In the genomic region with DNA sequence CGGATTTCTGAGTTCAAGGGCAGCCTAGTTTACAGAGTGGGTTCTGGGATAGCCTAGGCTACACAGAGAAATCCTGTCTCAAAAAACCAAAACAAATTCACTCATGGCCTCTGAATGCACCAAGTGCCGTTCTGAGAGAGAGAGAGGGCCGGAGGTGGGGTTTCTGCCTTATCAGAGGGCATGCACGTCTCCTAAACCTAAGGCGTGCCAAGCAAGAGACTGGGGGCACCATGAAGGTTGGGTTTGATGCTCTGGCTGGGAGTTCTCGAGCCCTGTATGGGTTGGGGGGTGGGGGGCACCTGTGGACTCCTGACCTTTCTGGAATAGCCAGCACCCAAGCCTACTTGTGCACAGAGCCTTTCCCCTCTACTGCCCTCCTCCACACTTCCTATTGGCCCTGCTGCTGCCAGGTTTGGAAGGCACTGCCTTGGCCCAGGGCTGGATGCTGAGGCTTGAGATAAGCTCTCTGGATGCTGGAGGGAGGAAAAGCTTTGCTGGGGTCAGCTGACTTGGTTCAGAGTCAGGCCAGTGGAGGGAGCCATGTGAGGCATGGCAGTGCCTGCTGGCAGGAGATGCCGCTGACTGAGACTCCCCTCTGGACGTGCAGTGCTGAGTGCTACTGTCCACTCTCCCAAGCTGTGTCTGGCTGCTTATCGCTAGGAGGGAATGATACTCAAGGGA, we compare ENCODE assay signal across 9 mouse cellular contexts. TPM values are rescaled to one million over a fixed set of nuclear protein-coding genes. Genes with fewer than 3 reads are reported as not detected.
A peak's percentile ranks its signal among the peaks of the same experiment; 100 is the strongest.
DNase-seq lines count a peak whose midpoint lies in the region; TF ChIP-seq lines count a peak whose summit lies in the region.
"Had no signal": no experiment of that assay in that cellular context is flagged by ENCODE, and none has a peak within 500 bp of the region (broad histone marks: within the 10 kb centered on the region; RNA-seq: fewer than 3 reads in every experiment).

No protein-coding gene starts in this region.

- H3K27me3 ChIP-seq in myocyte (ENCODE audit: control insufficient read depth, insufficient read depth, insufficient read length), result no peaks in the 10 kb centered on the region

- peak overlapping the region; percentile 85 for H3K4me2 ChIP-seq in myocyte (ENCODE audit: low read depth)

- H3K4me3 ChIP-seq in myocyte, result peak overlapping the region; percentile 2

- no peak for TF ChIP-seq POLR2A in myocyte (IDR thresholded peaks at IDR 0.05; ENCODE audit: insufficient read length, low read depth)

- no peaks in the 10 kb centered on the region for H3K79me2 ChIP-seq in myocyte (ENCODE audit: control insufficient read depth, insufficient read depth)

- DNase-seq in cerebellum, adult 9-11 months, result peak; percentile 72
- DNase-seq in cerebellum, postnatal 4 days (ENCODE audit: low spot score in 2 of 2), result no peak
- DNase-seq in thymus, postnatal 4 days, result peak; percentile 36
- DNase-seq in thymus, adult 18-20 months, result no peak
- DNase-seq in induced T-regulatory cell, adult 2 months (ENCODE audit: low read depth), result peak; percentile 40
- no peak for DNase-seq in testis, postnatal 14 days (ENCODE audit: low spot score)
- DNase-seq in retina, embryonic 14.5 days (ENCODE audit: low spot score), result no peak

- no peak overlapping the region for H3ac ChIP-seq in myocyte (ENCODE audit: control insufficient read depth, insufficient read length)

- H3K36me3 ChIP-seq in myocyte (ENCODE audit: control insufficient read depth, insufficient read depth), result no peaks in the 10 kb centered on the region

TF ChIP-seq in myocyte, 11 proteins besides CTCF, POLR2A, EP300 and RAD21:
- TF ChIP-seq USF1 (IDR thresholded peaks at IDR 0.05; ENCODE audit: low read depth), result peak; percentile 84
- no peak for TF ChIP-seq TCF3 (IDR thresholded peaks at IDR 0.05; ENCODE audit: insufficient read length, low read depth)

RNA-seq across cellular contexts. Expression of a gene that starts 7.6 kb away (rescaled TPM):
- polyA plus RNA-seq in myocyte (2012; fragmentation: generic; extraction: Trizol), result 52.7 TPM

RNA-seq across cellular contexts. Expression of a gene that starts 18.1 kb away (rescaled TPM):
- polyA plus RNA-seq in myocyte (2012; fragmentation: generic; extraction: Trizol), result 1.2 TPM

RNA-seq across cellular contexts. Expression of a gene that starts 54.7 kb away (rescaled TPM):
- 0.01 TPM for polyA plus RNA-seq in myocyte (2012; fragmentation: generic; extraction: Trizol)
- polyA plus RNA-seq: neural tube, embryonic 14.5 days had no signal

RNA-seq across cellular contexts. Expression of a gene that starts 58.4 kb away (rescaled TPM):
- polyA plus RNA-seq in myocyte (2012; fragmentation: generic; extraction: Trizol), result 17.4 TPM

Comparison
In these comparisons a context has a peak if more than half of its experiments do, and no peak if none do; other contexts are left out.
1. DNase-seq: peak in cerebellum, adult 9-11 months (single experiment), thymus, postnatal 4 days (single experiment) and induced T-regulatory cell, adult 2 months (single experiment); none in cerebellum, postnatal 4 days (0 of 2), thymus, adult 18-20 months (0 of 2), testis, postnatal 14 days (single experiment) and retina, embryonic 14.5 days (single experiment).